Mouse (Mus musculus): ENCODE results near the gene Atpaf1. TPM values are rescaled to one million over a fixed set of nuclear protein-coding genes. Genes with fewer than 3 reads are reported as not detected.
A peak's percentile ranks its signal among the peaks of the same experiment; 100 is the strongest.

The Atpaf1 gene
- total RNA-seq, 2 experiments from 2014 or later = 46.9 to 70.1 TPM

DNA sequence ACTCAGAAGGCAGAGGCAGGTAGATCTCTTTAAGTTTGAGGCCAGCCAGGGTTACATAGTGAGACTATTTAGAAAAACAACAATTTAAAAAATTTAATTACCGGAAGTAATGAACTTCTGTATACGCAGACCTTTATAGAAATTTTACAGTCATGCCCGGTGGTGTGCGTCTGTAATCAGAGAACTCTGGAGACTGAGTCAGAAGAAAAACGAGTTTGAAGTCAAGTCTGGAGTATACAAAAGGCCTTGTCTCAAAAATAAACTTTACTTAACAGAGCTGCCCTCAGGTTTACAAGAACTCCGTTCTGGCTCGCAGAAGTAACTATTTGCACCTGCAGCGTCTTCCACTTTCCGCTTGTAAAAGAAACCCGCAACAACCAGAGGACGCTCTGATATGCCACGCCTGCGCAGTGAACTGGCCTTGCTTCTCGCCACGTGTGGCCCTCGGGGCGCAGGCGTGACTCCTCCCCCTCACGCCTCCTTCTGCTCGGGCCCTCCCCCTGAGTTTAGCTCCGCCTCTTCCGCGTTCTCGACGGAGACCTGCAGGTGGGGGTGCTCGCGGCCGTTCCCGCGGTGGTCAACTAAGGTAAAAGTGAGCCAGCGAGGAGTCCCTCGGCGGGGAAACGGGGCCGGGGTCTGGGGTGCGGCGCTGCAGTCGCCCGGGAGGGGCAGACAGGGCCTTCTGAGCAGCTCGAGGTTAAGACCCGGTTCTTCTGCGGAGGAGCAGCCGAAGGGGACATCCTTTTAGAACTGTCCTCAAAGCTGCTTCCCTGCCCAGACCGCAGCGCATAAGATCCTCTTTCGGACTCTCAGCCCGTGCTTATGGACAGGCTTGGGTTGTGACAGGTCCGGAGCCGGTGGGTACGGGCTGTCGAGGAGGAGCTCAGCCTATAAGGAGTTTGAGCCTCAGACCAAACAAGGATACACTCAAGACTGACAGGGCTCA, 54.4 kb downstream of the Atpaf1 start, which contains the start of gene Mknk1:
Gene Mknk1, plus strand, starts transcription at position 503 of the 946 bp plus-strand sequence.
- Histone ChIP-seq H3K27ac (peak within 1 kb of the TSS; percentile 93), H3K4me3 (peak within 1 kb of the TSS; percentile 76)
- peak; percentile 96 for DNase-seq
- intact Hi-C loops (cut with DNase I) = loop anchor here (5.0 kb wide), 1 partner anchor 102 kb away; the partner anchor contains the start of gene Efcab14
- no peak; the same call in 1 of the 2 replicates for TF ChIP-seq CTCF (IDR thresholded peaks at IDR 0.05)

DNA sequence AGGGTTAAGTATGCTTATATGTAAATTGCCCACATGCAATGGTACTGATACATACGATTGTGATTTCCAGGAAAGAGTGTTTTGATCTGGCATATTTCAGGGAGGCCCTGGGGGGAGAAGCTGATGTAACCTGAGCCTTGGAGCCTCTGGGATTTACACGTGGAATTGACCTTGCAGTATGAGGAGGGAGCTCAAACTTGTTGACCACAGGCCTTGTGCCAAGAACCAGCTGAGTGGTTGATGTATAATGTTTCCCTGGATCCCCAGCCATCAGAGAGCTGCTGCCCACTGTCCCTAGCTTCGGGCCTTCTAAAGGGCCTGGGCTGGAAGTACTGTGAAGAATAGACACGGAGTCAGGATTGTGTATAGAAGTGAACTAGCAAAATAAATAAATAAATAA, 55.3 kb downstream of the Atpaf1 start:
- peak; percentile 60 for DNase-seq
- H3K4me3 ChIP-seq = peak overlapping the region; percentile 76
- no peak for TF ChIP-seq CTCF (IDR thresholded peaks at IDR 0.05)
- intact Hi-C loops (cut with DNase I) = loop anchor here (5.0 kb wide), 1 partner anchor 103 kb away; the partner anchor contains the start of gene Efcab14
- H3K27ac ChIP-seq = peak overlapping the region; percentile 93

DNA sequence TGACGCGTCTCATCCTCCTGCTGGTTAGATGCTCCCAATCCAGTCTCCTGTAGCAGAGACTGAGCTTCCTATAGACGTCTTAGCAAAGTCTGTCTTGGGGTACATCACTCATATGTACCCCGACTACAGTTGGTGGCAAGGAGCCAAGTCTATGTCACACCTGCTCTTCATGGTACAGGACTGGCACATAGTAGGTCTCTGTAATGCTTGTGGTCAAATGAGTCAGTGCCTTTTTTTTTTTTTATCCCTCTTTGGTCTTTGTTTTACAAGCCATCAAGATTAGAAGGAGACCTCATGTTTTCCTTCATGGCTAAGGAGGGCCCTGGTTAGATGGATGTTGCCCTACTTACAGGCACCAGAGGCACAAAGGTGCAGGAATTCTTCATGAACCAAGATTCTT, 56.2 kb downstream of the Atpaf1 start:
- intact Hi-C loops (cut with DNase I) = no loop called here
- no peak for DNase-seq
- H3K4me3 ChIP-seq = no peak overlapping the region; the same call in 1 of the 2 replicates
- peak overlapping the region; percentile 93; the same call in 1 of the 2 replicates for H3K27ac ChIP-seq
- TF ChIP-seq CTCF (IDR thresholded peaks at IDR 0.05) = no peak

DNA sequence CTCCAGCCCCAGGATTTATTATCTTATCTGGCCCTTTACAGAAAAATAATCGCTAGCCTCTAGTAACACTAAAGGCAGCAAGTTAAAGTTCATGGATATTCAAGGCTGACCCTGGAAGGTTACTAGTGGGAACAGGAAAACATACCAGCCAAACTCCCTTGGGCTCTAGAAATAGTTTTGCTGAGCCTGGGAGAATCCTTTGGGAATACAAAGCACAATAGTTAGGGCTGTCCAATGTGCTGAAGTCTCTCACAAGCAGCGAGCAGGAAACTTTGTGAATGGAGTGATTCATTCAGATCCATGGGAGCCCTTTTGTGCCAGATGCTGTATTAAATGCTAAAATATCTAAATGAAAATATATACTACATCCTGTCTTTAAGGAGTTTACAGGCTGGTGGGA, 62.0 kb downstream of the Atpaf1 start:
- Histone ChIP-seq H3K4me3 (no peak overlapping the region), H3K27ac (peak overlapping the region; percentile 20; the same call in 1 of the 2 replicates)
- no peak for DNase-seq
- intact Hi-C loops (cut with DNase I) = no loop called here
- no peak for TF ChIP-seq CTCF (IDR thresholded peaks at IDR 0.05)

DNA sequence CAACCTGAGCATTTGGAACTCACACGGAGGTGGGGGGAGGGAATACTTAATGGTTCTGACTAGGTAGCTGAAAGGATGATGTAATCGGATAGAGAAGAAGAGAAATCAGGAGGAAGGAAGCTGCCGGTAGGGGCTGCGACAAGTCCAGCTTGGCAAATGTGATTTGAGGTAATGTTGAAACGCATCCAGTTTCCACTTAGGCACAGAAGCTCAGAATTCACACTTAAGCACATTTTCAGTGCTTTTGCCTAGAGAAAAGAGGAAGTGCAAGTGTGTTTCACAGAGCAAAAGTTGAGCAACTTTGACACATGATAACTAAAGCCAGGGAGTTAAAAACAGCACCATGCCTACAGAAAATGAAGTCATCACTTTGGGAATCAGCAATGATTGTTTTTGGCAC, 62.8 kb downstream of the Atpaf1 start:
- peak overlapping the region; percentile 20; the same call in 1 of the 2 replicates for H3K27ac ChIP-seq
- intact Hi-C loops (cut with DNase I) = no loop called here
- no peak overlapping the region for H3K4me3 ChIP-seq
- TF ChIP-seq CTCF (IDR thresholded peaks at IDR 0.05) = no peak
- DNase-seq = no peak

DNA sequence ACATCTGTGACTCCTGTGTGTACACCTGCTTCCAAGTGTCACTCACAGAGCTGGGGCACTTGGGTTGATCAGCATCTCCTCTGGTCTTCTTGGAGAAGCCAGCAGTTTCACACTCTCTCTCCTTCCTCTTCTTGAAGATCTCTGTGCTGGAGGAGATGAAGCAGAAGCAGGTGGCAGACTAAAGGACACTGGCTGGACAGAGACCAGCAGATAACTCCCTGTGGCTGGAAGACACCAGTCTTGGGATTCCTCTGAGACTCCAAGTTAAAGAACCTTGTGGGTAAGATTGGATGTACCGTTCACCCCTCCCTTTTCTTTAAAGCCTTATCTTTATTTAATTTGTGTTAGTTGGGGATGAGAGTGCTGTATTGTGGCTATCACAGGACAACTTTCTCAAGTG, 63.5 kb downstream of the Atpaf1 start:
- H3K4me3 ChIP-seq = no peak overlapping the region
- TF ChIP-seq CTCF (IDR thresholded peaks at IDR 0.05) = no peak
- no peak for DNase-seq
- intact Hi-C loops (cut with DNase I) = no loop called here
- peak overlapping the region; percentile 2; the same call in 1 of the 2 replicates for H3K27ac ChIP-seq

DNA sequence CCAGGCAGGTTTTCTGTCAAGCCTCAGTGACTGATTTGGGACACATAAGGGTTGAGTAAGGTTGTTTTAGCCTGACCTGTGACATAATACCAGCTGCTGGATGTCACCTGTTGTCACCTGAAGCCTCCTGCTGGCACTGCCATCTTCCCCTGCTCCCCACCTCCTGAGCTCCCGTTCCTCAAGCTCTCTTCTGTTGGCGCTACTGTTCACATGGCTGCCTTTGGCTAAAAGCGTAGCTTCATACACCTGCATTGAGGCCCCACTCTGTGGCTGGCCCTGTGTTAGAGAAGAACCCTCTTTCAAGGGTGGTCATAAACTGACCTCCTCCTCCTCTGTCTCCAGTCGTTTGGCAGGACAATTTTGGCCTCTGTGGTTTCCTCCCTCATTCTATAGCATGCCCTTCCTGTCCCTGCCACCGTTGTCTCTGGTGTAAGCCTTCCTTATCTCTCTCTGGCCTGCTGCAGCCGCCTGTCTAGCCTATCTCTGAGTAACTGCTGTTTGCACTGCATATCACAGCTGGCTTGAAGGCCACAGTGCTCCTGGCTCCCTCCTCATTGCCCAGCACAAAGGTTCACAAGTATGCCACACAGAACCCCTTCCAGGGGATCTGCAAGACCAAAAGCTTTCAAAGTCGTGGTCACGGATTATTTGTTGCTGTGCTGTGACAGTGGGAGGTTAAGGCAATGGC, 64.5 kb downstream of the Atpaf1 start:
- no peak overlapping the region for H3K4me3 ChIP-seq
- H3K27ac ChIP-seq = no peak overlapping the region; the same call in 1 of the 2 replicates
- no peak for TF ChIP-seq CTCF (IDR thresholded peaks at IDR 0.05)
- no peak for DNase-seq
- intact Hi-C loops (cut with DNase I) = no loop called here

DNA sequence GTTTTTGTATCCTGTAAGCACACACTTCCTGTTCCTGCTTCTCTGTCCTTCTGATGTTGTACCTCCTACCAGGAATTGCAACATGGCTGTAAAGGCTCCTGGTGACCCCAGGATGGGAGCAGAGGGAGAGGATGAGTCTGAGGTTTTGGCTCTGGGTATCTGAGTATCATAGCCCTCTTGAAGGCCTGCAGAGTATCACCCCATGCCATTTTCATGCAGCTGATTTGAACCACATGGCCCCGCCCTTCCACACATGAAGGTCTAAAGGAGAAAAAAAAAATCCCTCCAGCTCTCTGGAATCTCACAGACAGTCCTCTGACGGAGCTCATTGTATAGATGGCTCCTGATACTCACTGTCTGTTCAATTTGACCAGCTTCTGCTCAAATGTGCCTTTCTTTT, 65.5 kb downstream of the Atpaf1 start:
- DNase-seq = no peak
- intact Hi-C loops (cut with DNase I) = no loop called here
- Histone ChIP-seq H3K27ac (no peak overlapping the region), H3K4me3 (no peak overlapping the region)
- no peak for TF ChIP-seq CTCF (IDR thresholded peaks at IDR 0.05)

DNA sequence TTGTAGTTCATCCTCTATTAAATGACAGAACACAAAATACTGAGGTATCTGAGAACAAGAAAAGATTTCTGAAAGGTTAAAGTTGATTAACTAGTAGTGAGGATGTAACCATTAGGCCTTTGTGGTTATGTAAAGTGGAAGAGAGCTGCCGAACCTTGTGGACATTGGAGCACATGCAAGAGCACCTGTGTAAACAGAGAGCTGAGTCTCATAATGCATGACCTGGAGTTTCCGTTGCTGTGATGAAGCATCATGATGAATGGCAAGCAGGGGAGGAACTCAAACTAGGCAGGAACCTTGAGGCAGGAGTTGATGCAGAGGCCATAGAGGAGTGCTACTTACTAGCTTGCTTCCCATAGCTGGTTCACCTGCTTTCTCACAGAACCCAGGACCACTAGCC, 66.0 kb downstream of the Atpaf1 start:
- DNase-seq = no peak
- no peak overlapping the region for H3K27ac ChIP-seq
- H3K4me3 ChIP-seq = no peak overlapping the region
- TF ChIP-seq CTCF (IDR thresholded peaks at IDR 0.05) = no peak
- intact Hi-C loops (cut with DNase I) = no loop called here

DNA sequence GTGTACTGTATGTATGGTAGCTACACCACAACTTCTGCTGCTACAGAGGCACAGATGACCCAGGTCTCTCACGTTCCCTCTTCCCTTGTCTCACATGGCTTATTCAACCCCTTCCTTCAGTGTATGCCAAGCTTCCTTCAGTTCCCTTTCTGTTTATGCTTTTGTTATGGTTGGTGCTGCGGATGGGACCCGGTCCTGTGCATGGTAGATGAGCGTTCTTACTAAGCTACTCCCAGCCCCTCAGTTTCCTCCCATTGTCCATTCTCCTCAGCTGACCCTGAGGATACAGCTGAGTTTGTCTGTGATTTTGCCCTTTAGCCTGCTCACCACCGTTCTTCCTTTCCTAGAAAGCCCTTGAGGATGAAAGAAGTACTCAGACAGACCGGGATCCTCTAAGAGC, 67.0 kb downstream of the Atpaf1 start:
- no peak for DNase-seq
- no peak for TF ChIP-seq CTCF (IDR thresholded peaks at IDR 0.05)
- H3K4me3 ChIP-seq = no peak overlapping the region
- no peak overlapping the region for H3K27ac ChIP-seq
- intact Hi-C loops (cut with DNase I) = no loop called here

DNA sequence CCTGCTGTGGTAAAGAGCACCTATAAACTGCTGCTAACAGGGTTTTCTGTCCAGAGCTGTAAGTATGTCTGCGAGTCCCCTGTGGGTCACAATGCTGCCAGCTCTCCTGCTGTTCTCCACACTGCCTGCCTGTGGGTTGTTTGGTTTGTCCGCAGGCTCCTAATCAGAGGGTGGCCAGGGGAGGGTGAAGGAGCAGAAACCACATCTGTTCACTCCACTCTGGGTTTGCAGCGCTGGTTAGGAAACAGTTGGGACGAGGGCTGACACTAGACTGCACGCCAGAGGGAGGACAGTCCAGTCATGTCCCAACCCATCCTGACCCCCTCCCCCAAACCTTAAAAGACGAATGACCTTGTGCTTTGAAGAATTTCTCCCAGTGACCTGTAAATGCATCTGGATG, 70.5 kb downstream of the Atpaf1 start:
- no peak for TF ChIP-seq CTCF (IDR thresholded peaks at IDR 0.05)
- Histone ChIP-seq H3K4me3 (no peak overlapping the region), H3K27ac (no peak overlapping the region)
- intact Hi-C loops (cut with DNase I) = no loop called here
- DNase-seq = no peak

DNA sequence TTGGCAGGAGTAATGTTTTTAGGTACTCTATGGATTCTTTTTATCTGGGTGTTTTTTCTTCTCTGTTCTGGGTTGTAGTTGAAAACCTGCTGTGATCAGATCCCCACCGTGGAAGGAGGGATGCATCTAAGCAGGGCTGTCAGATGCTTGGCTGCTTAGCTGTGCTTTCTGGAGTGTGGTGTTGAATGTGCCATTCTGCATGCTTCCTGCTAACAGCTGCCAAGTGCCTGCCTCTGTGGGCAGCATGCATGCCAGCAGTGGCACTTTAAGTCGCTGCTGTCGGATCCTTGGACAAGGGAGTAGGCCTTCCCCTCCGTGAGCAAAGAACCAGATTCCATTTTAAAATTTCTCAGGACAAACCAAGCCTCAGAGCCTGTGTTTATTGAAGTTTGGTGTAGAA, 71.0 kb downstream of the Atpaf1 start:
- Histone ChIP-seq H3K27ac (no peak overlapping the region), H3K4me3 (no peak overlapping the region)
- intact Hi-C loops (cut with DNase I) = no loop called here
- DNase-seq = no peak
- TF ChIP-seq CTCF (IDR thresholded peaks at IDR 0.05) = no peak

DNA sequence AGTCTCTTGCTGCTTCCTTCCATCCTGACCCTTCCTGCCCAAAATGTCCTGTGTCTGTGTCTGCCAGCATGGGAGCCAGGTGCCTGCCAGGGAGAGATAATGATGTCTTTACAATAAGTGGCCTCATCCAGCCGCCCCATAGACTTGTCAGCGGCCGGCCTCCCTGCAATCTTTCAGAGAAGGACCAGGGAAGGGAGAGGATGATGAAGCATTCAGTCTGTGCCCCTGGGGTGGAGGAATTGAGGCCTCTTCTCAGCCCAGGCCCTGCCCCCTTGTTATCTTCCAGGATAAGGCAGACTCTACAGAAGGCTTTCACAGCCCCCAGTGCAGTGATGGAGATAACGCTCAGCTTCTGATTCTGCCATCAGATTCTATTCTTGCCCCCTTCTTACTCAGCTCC, 71.7 kb downstream of the Atpaf1 start:
- intact Hi-C loops (cut with DNase I) = no loop called here
- H3K4me3 ChIP-seq = no peak overlapping the region
- no peak overlapping the region for H3K27ac ChIP-seq
- no peak for TF ChIP-seq CTCF (IDR thresholded peaks at IDR 0.05)
- no peak for DNase-seq

Data from gastrocnemius, adult 2 months (tissue).